Mouse (Mus musculus) MN1 (cell line): ENCODE results near the gene Esrrg.

Source experiments
- DNase-seq: peaks from one replicate; pipeline ENCODE4 v3.0.0-alpha.2; 2016; ENCODE audit warnings: low spot score

Gene Esrrg

GRCm38 (mm10) chr1:187832851-187833250 is 224.3 kb downstream of the Esrrg start:
- no peak for DNase-seq

- no peak for DNase-seq
Observed at GRCm38 (mm10) chr1:187834576-187834975, 226.0 kb downstream of the Esrrg start.

GRCm38 (mm10) chr1:187836384-187836783 is 227.8 kb downstream of the Esrrg start:
- no peak for DNase-seq

DNA sequence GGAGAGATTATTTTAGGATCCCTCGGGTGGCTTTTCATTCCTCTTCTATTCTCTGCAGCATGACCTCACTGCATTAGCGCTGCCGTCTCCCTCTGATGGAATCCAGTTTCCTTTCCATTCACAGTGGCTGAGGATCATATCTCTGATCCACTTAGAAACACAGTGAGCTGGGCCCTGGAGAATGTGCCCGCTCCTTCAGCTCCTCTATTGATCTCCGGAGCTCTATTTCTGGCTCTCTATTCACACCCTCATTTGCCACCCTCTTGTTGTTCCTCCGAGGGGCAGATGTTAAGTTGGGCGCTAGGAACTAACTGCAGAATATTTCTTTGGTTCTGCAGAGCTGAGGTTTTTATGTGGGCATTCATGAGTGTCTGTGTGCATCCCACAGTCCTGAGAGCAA is 228.3 kb downstream of the Esrrg start:
- DNase-seq, result no peak

DNA sequence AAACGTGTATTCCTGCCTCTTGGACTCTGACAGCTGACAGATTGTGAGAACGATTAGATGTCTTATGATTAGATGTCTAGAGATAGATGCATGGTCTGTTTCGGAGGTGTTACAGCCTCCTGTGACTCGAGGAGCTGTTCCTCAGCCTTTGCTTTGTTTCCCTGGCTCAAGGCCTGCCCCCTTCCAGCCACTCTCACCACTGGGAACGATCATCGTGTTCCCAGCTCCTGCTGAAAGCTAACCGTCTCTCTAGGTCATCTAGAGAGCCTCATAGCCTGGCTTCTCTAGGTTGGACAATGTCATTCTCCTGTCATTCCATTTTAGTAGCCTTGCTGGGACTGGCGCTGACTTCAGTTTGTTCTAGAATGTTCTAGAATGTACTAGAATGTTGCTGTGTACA is 233.0 kb downstream of the Esrrg start:
- no peak for DNase-seq

- no peak for DNase-seq
Observed at GRCm38 (mm10) chr1:187842702-187843101, 234.1 kb downstream of the Esrrg start.

- DNase-seq, result no peak
Observed at GRCm38 (mm10) chr1:187854148-187854547, 245.6 kb downstream of the Esrrg start.

DNA sequence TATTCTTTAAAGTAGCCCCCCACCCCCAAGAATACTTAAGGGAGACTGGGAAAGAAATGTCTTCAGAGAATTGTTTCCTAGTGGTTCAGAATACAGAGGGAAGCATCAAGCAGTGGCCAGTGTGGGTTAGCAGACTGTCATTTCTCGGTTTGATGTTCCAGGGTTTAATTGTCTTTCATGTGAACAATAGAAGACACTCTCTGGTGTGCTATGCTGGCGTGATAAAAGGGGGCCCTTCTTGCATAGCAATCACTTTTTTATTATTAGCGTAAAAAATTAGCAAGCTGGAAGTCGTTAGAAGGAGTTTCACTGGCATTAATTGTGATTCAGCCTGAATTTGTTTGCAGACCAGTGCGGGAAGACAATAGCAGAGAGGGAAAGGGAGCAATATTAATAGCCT is 253.7 kb downstream of the Esrrg start:
- no peak for DNase-seq

DNA sequence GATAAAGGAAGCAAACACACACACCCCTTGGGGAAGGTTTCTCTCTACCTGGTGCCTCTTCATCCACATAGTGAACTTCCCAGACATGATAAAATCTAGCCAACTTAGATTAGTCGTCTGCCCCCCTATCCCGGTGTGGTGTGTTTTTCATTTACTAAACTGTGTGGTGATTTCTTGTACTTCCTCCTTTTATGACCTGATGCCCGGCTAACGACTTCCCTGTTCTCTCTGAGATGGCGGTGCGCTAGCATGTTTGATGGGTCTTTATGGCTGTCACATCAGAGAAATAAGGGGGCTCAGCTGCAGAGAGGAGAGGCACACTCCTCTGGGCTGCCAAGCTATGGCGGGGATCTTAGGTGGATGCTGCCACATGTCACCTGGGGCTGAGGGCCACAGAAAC is 259.8 kb downstream of the Esrrg start:
- no peak for DNase-seq

DNA sequence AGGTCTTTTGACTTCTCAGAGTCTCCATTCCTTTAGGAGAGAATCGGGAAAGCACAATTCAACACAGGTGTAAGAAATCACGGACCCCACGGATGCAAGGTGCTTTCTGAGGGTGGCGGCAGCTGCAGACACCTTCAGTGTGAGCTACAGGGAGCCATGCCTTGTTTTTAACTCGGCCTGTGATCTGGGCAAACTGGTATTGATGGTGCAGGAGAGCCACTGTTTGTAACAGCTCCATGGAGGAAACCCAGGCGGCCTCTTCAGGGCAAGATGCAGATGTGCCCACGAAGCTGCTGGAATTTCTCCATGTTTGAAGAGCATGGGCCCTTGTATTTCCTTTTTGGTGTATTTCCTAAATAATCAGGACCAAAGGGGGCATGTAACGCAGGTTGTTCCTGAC is 263.6 kb downstream of the Esrrg start:
- DNase-seq, result no peak

DNA sequence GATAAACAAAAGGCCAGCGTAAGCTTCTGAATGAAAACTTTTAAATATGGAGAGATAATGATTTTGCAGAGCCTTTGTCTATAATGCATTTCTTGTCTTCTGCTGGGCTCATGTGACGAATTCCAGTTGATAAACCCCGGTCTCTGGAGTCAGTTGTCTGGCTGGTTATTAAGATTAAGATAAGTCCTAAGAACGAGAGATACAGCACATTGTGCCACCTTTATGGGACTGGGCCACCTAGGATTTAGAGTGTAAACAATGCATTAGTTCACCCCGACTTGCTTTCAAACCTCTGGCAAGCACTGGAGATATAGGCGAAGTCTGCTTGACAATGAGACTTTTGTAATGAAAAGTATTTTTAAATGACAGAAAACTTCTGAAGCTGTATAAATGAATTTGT is 264.2 kb downstream of the Esrrg start:
- DNase-seq, result no peak

GRCm38 (mm10) chr1:187873770-187874169 is 265.2 kb downstream of the Esrrg start:
- no peak for DNase-seq

DNA sequence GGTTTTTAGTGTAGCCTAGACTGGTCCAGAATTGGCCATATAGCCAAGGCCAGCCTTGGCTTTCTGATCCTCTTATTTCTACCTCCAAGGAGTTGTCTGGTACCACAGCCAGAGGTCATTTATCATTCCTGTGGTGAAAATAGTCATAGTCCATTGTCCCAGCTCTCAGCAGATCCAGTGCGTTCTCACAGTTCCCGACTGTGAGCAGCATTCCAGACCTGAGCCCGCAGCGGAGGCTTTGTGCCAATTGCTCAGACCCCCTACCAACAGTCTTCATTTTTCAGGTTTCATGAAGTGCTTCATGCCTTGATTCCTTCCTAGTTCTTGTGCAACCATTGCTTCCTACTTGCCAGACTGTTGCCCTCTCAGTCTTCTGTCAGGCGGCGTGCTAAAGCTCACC is 278.7 kb downstream of the Esrrg start:
- no peak for DNase-seq

GRCm38 (mm10) chr1:187888142-187888541 is 279.6 kb downstream of the Esrrg start:
- no peak for DNase-seq

DNA sequence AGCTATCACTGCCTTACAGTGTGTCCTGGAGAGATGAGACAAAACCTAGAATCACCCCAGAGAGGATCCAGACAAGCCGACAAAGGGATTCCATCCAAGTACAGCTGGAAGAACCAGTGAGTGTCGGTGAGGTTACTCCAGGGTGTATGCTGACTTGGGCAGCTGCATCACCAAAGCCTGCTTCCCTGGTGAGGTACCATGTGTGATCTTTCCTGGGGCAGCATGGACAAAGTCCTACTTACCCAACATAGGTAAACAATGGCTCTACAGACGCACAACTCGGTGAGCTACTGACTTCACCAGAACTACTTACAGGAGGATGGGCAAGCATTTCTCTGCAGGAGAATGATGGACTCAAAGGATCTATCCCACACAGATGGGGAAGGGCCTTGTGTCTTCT is 280.5 kb downstream of the Esrrg start:
- DNase-seq, result no peak

DNA sequence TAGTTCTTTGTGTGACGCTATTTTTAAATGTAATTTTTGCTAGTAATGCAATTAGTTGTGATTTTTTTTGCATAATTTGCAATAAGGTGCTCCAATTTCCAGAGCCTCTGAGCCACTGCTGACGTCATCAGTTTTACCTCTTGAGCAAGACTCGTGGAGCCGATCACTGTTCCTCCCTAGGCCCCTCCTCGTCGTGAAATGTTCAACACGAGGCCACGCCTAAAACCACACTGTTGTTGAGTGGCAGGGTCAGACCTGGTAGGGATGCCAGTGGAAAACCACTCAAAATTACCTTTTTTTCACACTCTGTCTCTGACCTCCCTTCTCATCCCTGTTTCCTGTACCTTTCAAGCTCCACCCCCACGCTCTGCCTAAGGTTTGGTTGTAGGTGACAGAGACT is 282.7 kb downstream of the Esrrg start:
- DNase-seq, result no peak

- no peak for DNase-seq
Observed at GRCm38 (mm10) chr1:187895459-187895858, 286.9 kb downstream of the Esrrg start.

- no peak for DNase-seq
Observed at GRCm38 (mm10) chr1:187896291-187896690, 287.7 kb downstream of the Esrrg start.

DNA sequence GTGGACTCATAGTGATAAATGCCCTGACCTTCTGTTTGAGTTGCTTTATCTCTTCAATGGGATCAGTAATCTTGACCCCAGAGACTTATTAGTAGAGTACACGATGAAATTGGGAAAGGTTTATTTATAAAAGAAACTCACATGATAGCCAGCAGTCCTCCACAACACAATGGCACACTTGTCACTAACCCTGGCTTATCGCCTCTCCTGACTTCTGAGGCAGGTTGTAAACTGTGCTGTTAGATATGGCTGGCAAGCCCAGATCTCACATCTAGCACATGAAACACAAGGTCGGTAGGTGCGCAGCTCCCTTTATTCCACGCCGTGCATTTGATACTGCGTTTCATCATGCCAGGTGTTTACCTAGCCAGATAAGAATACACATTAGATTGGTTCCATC is 288.3 kb downstream of the Esrrg start:
- no peak for DNase-seq

GRCm38 (mm10) chr1:187899541-187899940 is 290.9 kb downstream of the Esrrg start:
- no peak for DNase-seq

DNA sequence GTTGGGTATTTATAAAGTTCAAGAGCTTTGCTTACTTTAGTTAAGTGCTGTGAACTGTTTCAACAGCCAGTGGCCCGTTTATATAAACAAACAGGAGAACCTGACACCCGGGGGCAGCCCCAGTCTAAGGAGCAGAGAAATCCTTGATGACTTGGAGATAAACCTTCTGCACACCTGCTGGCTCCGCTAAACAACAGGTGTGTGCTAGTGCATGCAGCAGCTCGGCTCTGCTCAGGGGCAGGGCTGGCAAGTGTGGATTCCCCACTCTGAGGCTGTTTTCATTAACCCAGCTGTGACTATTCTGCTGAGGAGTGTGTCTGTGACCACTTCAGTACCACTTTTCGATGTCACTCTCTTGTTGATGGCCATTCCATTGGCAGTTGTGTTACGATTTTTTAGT is 292.2 kb downstream of the Esrrg start:
- no peak for DNase-seq

- no peak for DNase-seq
Observed at GRCm38 (mm10) chr1:187902176-187902575, 293.6 kb downstream of the Esrrg start.

GRCm38 (mm10) chr1:187904731-187905130 is 296.1 kb downstream of the Esrrg start:
- DNase-seq, result no peak

DNA sequence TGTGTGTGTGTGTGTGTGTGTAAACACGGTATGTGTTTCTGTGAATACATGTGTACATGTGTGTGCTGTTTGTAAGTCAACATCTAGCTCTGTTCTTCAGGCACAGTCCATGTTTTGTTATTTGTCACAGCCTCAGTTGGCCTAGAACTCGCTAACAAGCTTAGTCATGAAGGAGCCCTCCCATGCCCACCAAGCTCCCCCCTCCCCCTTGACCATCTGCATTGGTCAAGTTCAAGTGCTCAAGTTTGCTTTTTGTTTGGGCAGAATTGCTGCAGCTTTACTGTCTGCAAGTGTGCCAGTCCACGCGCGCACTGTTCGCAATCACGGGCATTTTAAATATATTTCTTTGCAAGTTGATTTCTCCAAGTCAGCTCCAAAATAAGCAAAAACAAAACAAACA is 298.8 kb downstream of the Esrrg start:
- DNase-seq, result no peak

DNA sequence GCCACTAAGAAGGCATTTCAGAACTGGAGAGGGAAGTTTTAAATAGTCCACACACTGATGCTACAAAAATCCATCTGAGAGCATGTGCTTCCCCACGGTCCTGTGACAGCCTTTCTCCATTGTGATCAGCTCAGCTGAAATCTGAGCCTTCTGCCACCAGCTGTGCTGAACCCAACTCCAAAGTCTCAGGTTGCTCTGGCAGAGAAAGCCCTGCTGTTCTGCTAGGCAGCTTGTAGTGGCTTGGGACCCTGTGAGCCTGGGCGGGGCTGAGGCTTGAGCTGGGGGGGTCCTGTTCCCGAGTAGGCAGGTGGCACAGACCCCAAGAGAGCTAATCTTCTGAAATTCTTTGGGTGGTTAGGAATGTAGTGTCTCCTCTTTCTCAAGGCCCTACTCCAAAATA is 299.3 kb downstream of the Esrrg start:
- DNase-seq, result no peak
